Mouse (Mus musculus): Measurements from ENCODE around the gene Mpg. TPM values are rescaled to one million over a fixed set of nuclear protein-coding genes. Genes with fewer than 3 reads are reported as not detected.

The Mpg gene
- polyA plus RNA-seq, 1 experiment from 2014 or later: 31.2 TPM

DNA sequence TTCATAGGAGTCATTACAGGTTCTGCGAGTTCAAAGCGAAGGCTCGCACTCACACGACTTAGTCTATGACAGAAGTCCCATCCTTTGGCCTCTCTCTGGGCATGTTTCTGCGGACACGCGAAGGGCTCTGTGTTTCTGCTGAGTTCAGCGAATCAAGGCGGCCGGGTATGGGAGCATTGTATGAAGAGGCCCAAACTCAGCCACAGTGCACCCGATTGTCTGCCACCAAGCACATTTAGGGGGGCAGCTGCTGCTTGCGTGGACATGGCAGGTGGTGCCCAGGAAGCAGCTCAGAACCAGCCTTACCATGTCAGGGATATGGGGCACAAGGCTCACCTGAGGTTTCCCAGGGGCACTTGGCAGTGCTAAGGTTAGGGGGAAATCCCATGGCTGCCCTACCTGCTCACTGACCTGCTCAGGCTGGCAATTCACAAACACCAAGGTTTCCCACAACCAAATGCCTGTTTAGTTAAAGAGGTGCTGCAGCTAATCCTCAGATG is 52.2 kb downstream of the Mpg start:
- no peak for DNase-seq (ENCODE audit: extremely low spot score, low spot score)

DNA sequence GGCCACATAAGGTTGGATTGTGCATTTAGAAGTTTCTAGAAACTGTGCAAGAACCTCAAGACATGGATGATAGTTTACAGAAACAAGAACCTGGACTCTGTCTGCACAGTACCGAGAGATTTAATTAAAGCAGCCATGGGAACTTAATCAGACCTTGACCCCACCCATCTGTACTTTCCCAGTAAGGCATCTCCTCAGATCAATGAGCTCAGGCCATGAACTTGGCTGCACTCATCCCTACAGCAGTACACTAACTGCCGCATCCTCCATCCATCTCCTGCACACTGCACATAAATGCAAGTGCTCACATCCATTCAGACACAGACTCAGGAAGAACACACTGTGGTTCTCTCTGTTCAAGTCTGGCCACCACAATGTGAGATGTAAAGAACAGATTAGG is 54.3 kb downstream of the Mpg start:
- WGBS: 74% methylated on average over 2 of the region's 2 CpGs
- DNase-seq (ENCODE audit: extremely low spot score, low spot score): no peak
- no peaks in the 10 kb centered on the region for H3K36me3 ChIP-seq (replicated peaks)

More for the DNA sequence above, 52.2 kb downstream of the Mpg start:
- Histone ChIP-seq H3K36me3 (replicated peaks) (no peaks in the 10 kb centered on the region), H3K9me3 (no peaks in the 10 kb centered on the region), H3K4me3 (no peak overlapping the region), H3K27ac (0 out of 2 replicates have a peak overlapping the region, but pooled peaks have one; percentile 20), H3K4me1 (peaks cover 10% of the 10 kb centered on the region), H3K27me3 (ENCODE audit: poor library complexity, severe bottlenecking) (peaks cover 35% of the 10 kb centered on the region)
- WGBS: 83% methylated on average over 12 of the region's 12 CpGs

DNA sequence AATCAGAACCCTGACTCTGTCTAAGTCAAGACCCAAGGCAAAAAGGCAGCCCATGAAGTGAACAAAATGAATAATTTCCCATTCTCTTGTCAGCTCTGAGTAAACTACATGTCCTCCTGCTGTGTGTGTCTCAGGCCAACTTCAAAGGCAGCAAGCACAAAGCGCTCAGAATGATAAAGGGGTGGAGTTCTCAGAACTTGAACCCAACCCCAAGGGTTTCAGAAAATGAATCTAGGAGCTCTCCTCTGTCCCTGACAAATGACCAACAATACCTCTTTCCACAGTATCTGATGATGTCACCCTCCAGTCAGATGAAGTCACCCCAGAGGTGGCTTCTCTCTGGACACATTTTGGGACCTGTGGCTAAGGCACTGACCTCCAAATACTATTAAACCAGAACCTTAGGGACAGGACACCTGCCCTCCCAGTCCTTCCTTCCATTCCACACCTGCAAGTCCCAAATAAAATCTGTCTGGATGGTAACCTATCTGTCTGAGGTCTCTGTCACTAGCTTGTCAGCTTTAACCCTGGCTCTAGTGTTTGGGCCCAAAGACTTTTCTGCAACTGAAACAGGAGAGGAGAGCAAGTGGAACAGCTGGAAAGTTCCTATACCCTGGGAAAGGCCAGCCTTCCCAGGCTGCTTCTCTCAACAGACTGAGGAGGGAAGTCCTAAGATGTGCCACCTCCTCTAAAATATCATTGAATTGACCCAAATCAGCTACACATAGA is 55.3 kb downstream of the Mpg start:
- Histone ChIP-seq H3K4me1 (peaks cover 10% of the 10 kb centered on the region), H3K9me3 (no peaks in the 10 kb centered on the region), H3K27me3 (ENCODE audit: poor library complexity, severe bottlenecking) (peaks cover 30% of the 10 kb centered on the region), H3K36me3 (replicated peaks) (no peaks in the 10 kb centered on the region), H3K27ac (no peak overlapping the region), H3K4me3 (no peak overlapping the region)
- no peak for DNase-seq (ENCODE audit: extremely low spot score, low spot score)
- 73% methylated on average over 1 of the region's 1 CpGs for WGBS

More for the DNA sequence above, 54.3 kb downstream of the Mpg start:
- Histone ChIP-seq H3K4me3 (no peak overlapping the region), H3K4me1 (peaks cover 10% of the 10 kb centered on the region), H3K9me3 (no peaks in the 10 kb centered on the region), H3K27me3 (ENCODE audit: poor library complexity, severe bottlenecking) (peaks cover 35% of the 10 kb centered on the region), H3K27ac (no peak overlapping the region)

Other genes starting within 250 kb of the Mpg start
- gene Nsg2, start 226.0 kb upstream of the Mpg start, polyA plus RNA-seq (2016; fragmentation: Nextera tagmentation; extraction: Ambion mirVana): 9.8 and 16.1 TPM in 2 replicates
- not detected in 2 replicates for gene Il9r, start 26.2 kb upstream of the Mpg start, polyA plus RNA-seq (2016; fragmentation: Nextera tagmentation; extraction: Ambion mirVana)
- 118 and 120 TPM in 2 replicates for gene Snrnp25, start 21.1 kb upstream of the Mpg start, polyA plus RNA-seq (2016; fragmentation: Nextera tagmentation; extraction: Ambion mirVana)
- gene Rhbdf1, start 4.2 kb upstream of the Mpg start, polyA plus RNA-seq (2016; fragmentation: Nextera tagmentation; extraction: Ambion mirVana): 21.9 and 22.9 TPM in 2 replicates
- gene Nprl3, start 41.2 kb downstream of the Mpg start, polyA plus RNA-seq (2016; fragmentation: Nextera tagmentation; extraction: Ambion mirVana): 48.3 and 48.6 TPM in 2 replicates
- gene Hba-x, start 49.9 kb downstream of the Mpg start, polyA plus RNA-seq (2016; fragmentation: Nextera tagmentation; extraction: Ambion mirVana): 3,082 and 4,268 TPM in 2 replicates
- gene Hba-a1, start 57.0 kb downstream of the Mpg start, polyA plus RNA-seq (2016; fragmentation: Nextera tagmentation; extraction: Ambion mirVana): 2,180 and 3,072 TPM in 2 replicates
- gene Hbq1b, start 60.5 kb downstream of the Mpg start, polyA plus RNA-seq (2016; fragmentation: Nextera tagmentation; extraction: Ambion mirVana): 6.1 and 10.1 TPM in 2 replicates
- 3,944 and 5,635 TPM in 2 replicates for gene Hba-a2, start 70.0 kb downstream of the Mpg start, polyA plus RNA-seq (2016; fragmentation: Nextera tagmentation; extraction: Ambion mirVana)
- gene Hbq1a, start 73.6 kb downstream of the Mpg start, polyA plus RNA-seq (2016; fragmentation: Nextera tagmentation; extraction: Ambion mirVana): not detected in 2 replicates
- 23.0 and 23.4 TPM in 2 replicates for gene Sh3pxd2b, start 121.3 kb downstream of the Mpg start, polyA plus RNA-seq (2016; fragmentation: Nextera tagmentation; extraction: Ambion mirVana)
- 71.3 and 71.7 TPM in 2 replicates for gene Ubtd2, start 228.9 kb downstream of the Mpg start, polyA plus RNA-seq (2016; fragmentation: Nextera tagmentation; extraction: Ambion mirVana)

Measured in forebrain, embryonic 10.5 days (tissue).